Comparison of ENCODE assay signal across 28 mouse cellular contexts in the genomic region with DNA sequence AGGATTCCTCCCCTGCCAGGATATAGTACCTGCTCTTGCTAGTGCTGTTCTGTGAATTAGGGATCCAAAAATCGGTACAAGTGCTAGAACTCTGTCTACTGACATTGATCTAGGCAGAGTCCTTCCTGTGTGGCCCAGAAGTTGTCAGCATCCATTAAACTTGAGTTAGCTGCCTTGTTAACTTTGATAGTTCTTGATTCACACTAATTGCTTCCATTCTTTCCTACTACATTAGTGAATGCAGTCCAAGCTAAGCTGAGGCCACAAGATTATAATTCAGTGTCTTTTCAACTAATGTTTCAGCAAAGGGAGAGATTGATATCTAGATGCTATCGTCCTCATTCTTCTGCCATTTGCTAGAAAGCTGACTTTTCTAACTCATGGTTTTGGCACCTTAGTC. TPM values are rescaled to one million over a fixed set of nuclear protein-coding genes. Genes with fewer than 3 reads are reported as not detected.
A peak's percentile ranks its signal among the peaks of the same experiment; 100 is the strongest.
DNase-seq lines count a peak whose midpoint lies in the region; ATAC-seq and TF ChIP-seq lines count a peak whose summit lies in the region.
"Had no signal": no experiment of that assay in that cellular context is flagged by ENCODE, and none has a peak within 500 bp of the region (broad histone marks: within the 10 kb centered on the region; RNA-seq: fewer than 3 reads in every experiment).

No protein-coding gene starts in this region.

- H3K4me2 ChIP-seq in embryonic facial prominence, embryonic 11.5 days (ENCODE audit: low read depth, low read length), result no peak overlapping the region
- H3K4me2 ChIP-seq in forebrain, postnatal 0 days (ENCODE audit: low read depth), result no peak overlapping the region

- no peak overlapping the region for H3K4me3 ChIP-seq in embryonic facial prominence, embryonic 11.5 days (ENCODE audit: low read depth, low read length)
- H3K4me3 ChIP-seq in embryonic facial prominence, embryonic 10.5 days, result no peak overlapping the region
- no peak overlapping the region for H3K4me3 ChIP-seq in forebrain, postnatal 0 days (ENCODE audit: low read depth, low read length)

- H3K4me1 ChIP-seq in embryonic facial prominence, embryonic 11.5 days (ENCODE audit: control insufficient read depth, insufficient read depth, low read length), result no peaks in the 10 kb centered on the region
- H3K4me1 ChIP-seq in embryonic facial prominence, embryonic 10.5 days, result no peaks in the 10 kb centered on the region
- H3K4me1 ChIP-seq in forebrain, postnatal 0 days (ENCODE audit: insufficient read depth), result no peaks in the 10 kb centered on the region

- H3K9ac ChIP-seq in embryonic facial prominence, embryonic 11.5 days (replicated peaks; ENCODE audit: low read length), result no peak overlapping the region
- no peak overlapping the region for H3K9ac ChIP-seq in forebrain, postnatal 0 days

- no peak for TF ChIP-seq CTCF in forebrain, postnatal 0 days (IDR thresholded peaks at IDR 0.05; ENCODE audit: low read depth)

- no peak for ATAC-seq in embryonic facial prominence, embryonic 11.5 days (replicated peaks; ENCODE audit: insufficient number of reproducible peaks, low FRiP score, low TSS enrichment, low read depth)
- ATAC-seq in forebrain, postnatal 0 days, result no peak
- ATAC-seq: activated CD4-positive, CD25-positive, alpha-beta regulatory T cell, adult 4 months; CD4-positive, CD25-positive, alpha-beta regulatory T cell, adult 4 months; Patski had no signal

- H3K9me3 ChIP-seq in embryonic facial prominence, embryonic 11.5 days (replicated peaks; ENCODE audit: control insufficient read depth, low read length), result no peaks in the 10 kb centered on the region
- no peaks in the 10 kb centered on the region for H3K9me3 ChIP-seq in embryonic facial prominence, embryonic 10.5 days
- H3K9me3 ChIP-seq in forebrain, postnatal 0 days (ENCODE audit: low read length), result no peaks in the 10 kb centered on the region

- H3K27me3 ChIP-seq in embryonic facial prominence, embryonic 11.5 days (ENCODE audit: control insufficient read depth, insufficient read depth, low read length), result no peaks in the 10 kb centered on the region
- H3K27me3 ChIP-seq in embryonic facial prominence, embryonic 10.5 days (replicated peaks; ENCODE audit: low read depth, poor library complexity, severe bottlenecking), result no peaks in the 10 kb centered on the region
- H3K27me3 ChIP-seq in forebrain, postnatal 0 days (ENCODE audit: insufficient read depth, low read length), result no peaks in the 10 kb centered on the region
- H3K27me3 ChIP-seq: CH12.LX, Patski had no signal

- H3K36me3 ChIP-seq in embryonic facial prominence, embryonic 11.5 days (replicated peaks; ENCODE audit: control insufficient read depth, insufficient read depth, low read depth, low read length), result no peaks in the 10 kb centered on the region
- H3K36me3 ChIP-seq in embryonic facial prominence, embryonic 10.5 days (replicated peaks), result no peaks in the 10 kb centered on the region
- no peaks in the 10 kb centered on the region for H3K36me3 ChIP-seq in forebrain, postnatal 0 days (ENCODE audit: insufficient read depth)
- H3K36me3 ChIP-seq: G1E had no signal

- 44% methylated on average over 2 of the region's 2 CpGs for WGBS in embryonic facial prominence, embryonic 11.5 days
- 67% methylated on average over 2 of the region's 2 CpGs for WGBS in embryonic facial prominence, embryonic 10.5 days
- 66% methylated on average over 2 of the region's 2 CpGs for WGBS in forebrain, postnatal 0 days

- peak; percentile 15 for DNase-seq in embryonic facial prominence, embryonic 11.5 days (ENCODE audit: low spot score)
- no peak for DNase-seq in embryonic facial prominence, embryonic 10.5 days (ENCODE audit: low spot score)
- peak; percentile 86 for DNase-seq in Muller cell, postnatal 12 days (ENCODE audit: inconsistent ontology term)
- DNase-seq in retina, embryonic 14.5 days (ENCODE audit: low spot score), result peak; percentile 76
- peak; percentile 65 for DNase-seq in retina, postnatal 1 day
- no peak for DNase-seq in forebrain, postnatal 0 days
- no peak for DNase-seq in kidney, postnatal 4 days
- no peak for DNase-seq in adrenal gland, postnatal 36 days
- DNase-seq: adrenal gland, adult 2 months; adrenal gland, adult 8-10 months; adrenal gland, postnatal 10 days; adrenal gland, postnatal 14 days; adrenal gland, postnatal 25 days; B cell, adult 2 months; cerebellum, adult 11 months; cerebellum, adult 11-12 months; cerebellum, adult 18-20 months; cerebellum, adult 2 months had no signal

- H3K27ac ChIP-seq in embryonic facial prominence, embryonic 11.5 days (replicated peaks; ENCODE audit: low read depth, low read length), result no peak overlapping the region
- no peak overlapping the region for H3K27ac ChIP-seq in embryonic facial prominence, embryonic 10.5 days (replicated peaks)
- no peak overlapping the region for H3K27ac ChIP-seq in forebrain, postnatal 0 days (ENCODE audit: low read depth, low read length)

RNA-seq across cellular contexts. Expression of gene A730009L09Rik, which starts 58.3 kb away (rescaled TPM):
- polyA plus RNA-seq in embryonic facial prominence, embryonic 11.5 days (2014; fragmentation: Nextera tagmentation; extraction: Ambion mirVana), result not detected in 2 replicates
- polyA plus RNA-seq in embryonic facial prominence, embryonic 10.5 days (2016; fragmentation: Nextera tagmentation; extraction: Ambion mirVana), result not detected in 2 replicates
- total RNA-seq in forebrain, postnatal 0 days (2014; rRNA removed), result 0.08 TPM in 1 of 2 replicates, not detected in the other
- polyA plus RNA-seq in forebrain, postnatal 0 days (2015; fragmentation: Nextera tagmentation; extraction: Ambion mirVana), result 0.06 TPM in 1 of 2 replicates, not detected in the other
- total RNA-seq in adrenal gland, postnatal 36 days (2021), result not detected
- total RNA-seq: adrenal gland, adult 18-20 months; adrenal gland, adult 2 months; adrenal gland, adult 8-10 months; adrenal gland, postnatal 10 days; adrenal gland, postnatal 14 days; adrenal gland, postnatal 25 days; adrenal gland, postnatal 4 days; CH12.LX; ES-E14; MEL had no signal
- polyA plus RNA-seq: activated CD4-positive, CD25-positive, alpha-beta regulatory T cell, adult 4 months; adrenal gland, adult 2 months; C2C12; CD4-positive, CD25-positive, alpha-beta regulatory T cell, adult 4 months; G1E; Patski had no signal

Comparison
In these comparisons a context has a peak if more than half of its experiments do, and no peak if none do; other contexts are left out.
1. DNase-seq: peak in embryonic facial prominence, embryonic 11.5 days (single experiment), Muller cell, postnatal 12 days (single experiment), retina, embryonic 14.5 days (single experiment) and retina, postnatal 1 day (single experiment); none in embryonic facial prominence, embryonic 10.5 days (single experiment), forebrain, postnatal 0 days (single experiment), kidney, postnatal 4 days (0 of 2) and adrenal gland, postnatal 36 days (0 of 2).